Mouse (Mus musculus): ENCODE results near the gene Ensa. TPM values are rescaled to one million over a fixed set of nuclear protein-coding genes. Genes with fewer than 3 reads are reported as not detected.

Gene Ensa
- polyA plus RNA-seq, 1 experiment from 2014 or later, result 53.8 TPM

- ATAC-seq (replicated peaks; ENCODE audit: low FRiP score, low read depth) (no peak), DNase-seq (ENCODE audit: low spot score) (peak; percentile 30)
- Histone ChIP-seq H3K4me1 (replicated peaks; ENCODE audit: insufficient read depth, low read length) (no peaks in the 10 kb centered on the region), H3K27me3 (ENCODE audit: insufficient read depth, low read length) (no peaks in the 10 kb centered on the region), H3K4me3 (replicated peaks; ENCODE audit: low read depth, low read length) (no peak overlapping the region), H3K9ac (ENCODE audit: low read depth, low read length) (no peak overlapping the region), H3K9me3 (replicated peaks; ENCODE audit: low read length) (no peaks in the 10 kb centered on the region), H3K4me2 (ENCODE audit: low read length) (no peak overlapping the region), H3K36me3 (ENCODE audit: insufficient read depth, low read length) (peaks cover 28% of the 10 kb centered on the region), H3K27ac (peak overlapping the region; percentile 31; the same call in 1 of the 2 replicates)
- no peak for TF ChIP-seq CTCF (IDR thresholded peaks at IDR 0.05; ENCODE audit: low read depth)
- WGBS, result 71% methylated on average over 4 of the region's 4 CpGs
Measured at GRCm38 (mm10) chr3:95636072-95636471, 11.3 kb downstream of the Ensa start.

DNA sequence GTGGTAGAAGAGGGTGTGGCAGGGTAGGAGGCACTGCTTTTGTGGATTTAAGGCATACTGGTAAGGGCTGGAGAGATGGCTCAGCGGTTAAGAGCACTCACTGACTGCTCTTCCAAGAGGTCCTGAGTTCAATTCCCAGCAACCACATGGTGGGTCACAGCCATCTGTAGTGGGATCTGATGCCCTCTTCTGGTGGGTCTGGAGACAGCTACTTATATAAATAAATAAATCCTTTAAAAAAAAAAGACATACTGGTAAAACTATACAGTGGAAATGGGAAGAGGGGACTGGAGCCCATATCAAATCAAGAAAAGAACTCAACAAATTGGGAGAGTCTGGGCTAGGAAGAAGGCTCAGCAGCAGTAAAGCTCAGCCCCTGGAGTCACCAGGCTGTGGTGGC, 14.9 kb downstream of the Ensa start:
- no peaks in the 10 kb centered on the region for H3K27me3 ChIP-seq (ENCODE audit: insufficient read depth, low read length)
- DNase-seq (ENCODE audit: low spot score) (no peak), ATAC-seq (replicated peaks; ENCODE audit: low FRiP score, low read depth) (no peak)
- no peak overlapping the region for H3K4me3 ChIP-seq (replicated peaks; ENCODE audit: low read depth, low read length)
- H3K27ac ChIP-seq, result no peak overlapping the region
- no peaks in the 10 kb centered on the region for H3K4me1 ChIP-seq (replicated peaks; ENCODE audit: insufficient read depth, low read length)
- no peak overlapping the region for H3K4me2 ChIP-seq (ENCODE audit: low read length)
- H3K9ac ChIP-seq (ENCODE audit: low read depth, low read length), result no peak overlapping the region
- TF ChIP-seq CTCF (IDR thresholded peaks at IDR 0.05; ENCODE audit: low read depth), result peak; percentile 44
- H3K36me3 ChIP-seq (ENCODE audit: insufficient read depth, low read length), result peaks cover 14% of the 10 kb centered on the region; the same call in 1 of the 2 replicates
- no peaks in the 10 kb centered on the region for H3K9me3 ChIP-seq (replicated peaks; ENCODE audit: low read length)
- 89% methylated on average over 1 of the region's 1 CpGs for WGBS

DNA sequence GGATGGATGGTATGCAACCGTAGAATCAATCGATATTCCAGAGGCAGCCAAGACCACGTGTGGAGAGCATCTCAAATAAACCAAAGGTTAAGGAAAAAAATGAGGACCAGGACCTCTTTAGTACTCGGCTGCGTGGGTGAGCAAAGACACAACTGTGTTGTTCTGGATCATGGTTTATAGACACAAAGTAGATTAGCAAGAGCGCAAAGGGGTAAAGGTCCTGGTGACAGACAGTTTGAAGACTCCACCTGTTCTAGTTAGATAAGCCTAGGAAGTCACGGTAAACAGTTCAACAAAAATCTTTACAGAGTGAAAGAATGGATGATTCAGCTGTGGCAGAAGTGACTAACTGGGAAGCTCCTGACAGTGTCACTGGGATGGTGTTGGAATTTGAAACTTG, 18.3 kb downstream of the Ensa start:
- H3K9me3 ChIP-seq (replicated peaks; ENCODE audit: low read length), result no peaks in the 10 kb centered on the region
- ATAC-seq (replicated peaks; ENCODE audit: low FRiP score, low read depth) (no peak), DNase-seq (ENCODE audit: low spot score) (no peak)
- WGBS, result 69% methylated on average over 7 of the region's 7 CpGs
- H3K27ac ChIP-seq, result no peak overlapping the region
- H3K9ac ChIP-seq (ENCODE audit: low read depth, low read length), result no peak overlapping the region
- no peaks in the 10 kb centered on the region for H3K36me3 ChIP-seq (ENCODE audit: insufficient read depth, low read length)
- H3K4me3 ChIP-seq (replicated peaks; ENCODE audit: low read depth, low read length), result no peak overlapping the region
- no peaks in the 10 kb centered on the region for H3K27me3 ChIP-seq (ENCODE audit: insufficient read depth, low read length)
- H3K4me1 ChIP-seq (replicated peaks; ENCODE audit: insufficient read depth, low read length), result no peaks in the 10 kb centered on the region
- no peak overlapping the region for H3K4me2 ChIP-seq (ENCODE audit: low read length)
- TF ChIP-seq CTCF (IDR thresholded peaks at IDR 0.05; ENCODE audit: low read depth), result no peak

GRCm38 (mm10) chr3:95645313-95646235, 20.8 kb downstream of the Ensa start:
- Histone ChIP-seq H3K27ac (no peak overlapping the region), H3K4me3 (replicated peaks; ENCODE audit: low read depth, low read length) (no peak overlapping the region), H3K36me3 (ENCODE audit: insufficient read depth, low read length) (no peaks in the 10 kb centered on the region), H3K9ac (ENCODE audit: low read depth, low read length) (no peak overlapping the region), H3K9me3 (replicated peaks; ENCODE audit: low read length) (no peaks in the 10 kb centered on the region), H3K4me1 (replicated peaks; ENCODE audit: insufficient read depth, low read length) (peaks cover 4% of the 10 kb centered on the region; the same call in 1 of the 2 replicates), H3K27me3 (ENCODE audit: insufficient read depth, low read length) (no peaks in the 10 kb centered on the region), H3K4me2 (ENCODE audit: low read length) (no peak overlapping the region)
- WGBS, result 61% methylated on average over 10 of the region's 10 CpGs
- DNase-seq (ENCODE audit: low spot score) (no peak), ATAC-seq (replicated peaks; ENCODE audit: low FRiP score, low read depth) (no peak)
- no peak for TF ChIP-seq CTCF (IDR thresholded peaks at IDR 0.05; ENCODE audit: low read depth)

DNA sequence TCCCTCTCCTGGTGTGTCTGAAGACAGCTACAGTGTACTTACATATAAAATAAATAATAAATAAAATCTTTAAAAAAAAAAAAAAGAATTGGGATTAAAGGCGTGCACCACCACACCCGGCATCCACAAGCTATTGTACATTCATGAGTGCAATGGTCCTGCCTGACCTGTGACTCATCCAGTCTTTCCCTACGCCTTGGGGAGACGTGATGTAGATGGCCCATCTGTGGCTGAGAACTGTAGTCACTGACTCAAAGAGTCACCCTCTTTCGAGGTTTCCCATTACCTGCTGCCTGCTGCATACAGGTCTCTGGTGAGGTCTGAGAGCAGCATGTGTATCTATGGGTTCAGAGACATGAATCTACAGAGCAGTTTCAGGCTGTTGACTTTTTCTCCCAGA, 23.2 kb downstream of the Ensa start:
- peaks cover 12% of the 10 kb centered on the region; the same call in 1 of the 2 replicates for H3K4me1 ChIP-seq (replicated peaks; ENCODE audit: insufficient read depth, low read length)
- WGBS, result 86% methylated on average over 5 of the region's 5 CpGs
- H3K4me2 ChIP-seq (ENCODE audit: low read length), result no peak overlapping the region
- DNase-seq (ENCODE audit: low spot score) (no peak), ATAC-seq (replicated peaks; ENCODE audit: low FRiP score, low read depth) (no peak)
- H3K27ac ChIP-seq, result no peak overlapping the region
- no peak overlapping the region for H3K9ac ChIP-seq (ENCODE audit: low read depth, low read length)
- no peak overlapping the region for H3K4me3 ChIP-seq (replicated peaks; ENCODE audit: low read depth, low read length)
- no peaks in the 10 kb centered on the region for H3K36me3 ChIP-seq (ENCODE audit: insufficient read depth, low read length)
- no peaks in the 10 kb centered on the region for H3K9me3 ChIP-seq (replicated peaks; ENCODE audit: low read length)
- no peak for TF ChIP-seq CTCF (IDR thresholded peaks at IDR 0.05; ENCODE audit: low read depth)
- no peaks in the 10 kb centered on the region for H3K27me3 ChIP-seq (ENCODE audit: insufficient read depth, low read length)

GRCm38 (mm10) chr3:95650276-95651032, 25.7 kb downstream of the Ensa start:
- WGBS, result 56% methylated on average over 6 of the region's 6 CpGs
- H3K27ac ChIP-seq, result peak overlapping the region; percentile 86
- no peak overlapping the region for H3K4me3 ChIP-seq (replicated peaks; ENCODE audit: low read depth, low read length)
- TF ChIP-seq CTCF (IDR thresholded peaks at IDR 0.05; ENCODE audit: low read depth), result no peak
- peak; percentile 88 for DNase-seq (ENCODE audit: low spot score)
- H3K4me1 ChIP-seq (replicated peaks; ENCODE audit: insufficient read depth, low read length), result peaks cover 12% of the 10 kb centered on the region; the same call in 1 of the 2 replicates
- H3K27me3 ChIP-seq (ENCODE audit: insufficient read depth, low read length), result no peaks in the 10 kb centered on the region
- no peaks in the 10 kb centered on the region for H3K36me3 ChIP-seq (ENCODE audit: insufficient read depth, low read length)
- no peak; the same call in 1 of the 2 replicates for ATAC-seq (replicated peaks; ENCODE audit: low FRiP score, low read depth)
- no peak overlapping the region for H3K9ac ChIP-seq (ENCODE audit: low read depth, low read length)
- H3K9me3 ChIP-seq (replicated peaks; ENCODE audit: low read length), result no peaks in the 10 kb centered on the region
- no peak overlapping the region for H3K4me2 ChIP-seq (ENCODE audit: low read length)
